Mouse (Mus musculus): ENCODE measurements at regions not wholly inside any gene's neighbourhood (a gene's known extent, or its start where the extent isn't known, plus 50 kb on each side); places are given as distances from the start of the nearest gene placed in this dataset.

DNA sequence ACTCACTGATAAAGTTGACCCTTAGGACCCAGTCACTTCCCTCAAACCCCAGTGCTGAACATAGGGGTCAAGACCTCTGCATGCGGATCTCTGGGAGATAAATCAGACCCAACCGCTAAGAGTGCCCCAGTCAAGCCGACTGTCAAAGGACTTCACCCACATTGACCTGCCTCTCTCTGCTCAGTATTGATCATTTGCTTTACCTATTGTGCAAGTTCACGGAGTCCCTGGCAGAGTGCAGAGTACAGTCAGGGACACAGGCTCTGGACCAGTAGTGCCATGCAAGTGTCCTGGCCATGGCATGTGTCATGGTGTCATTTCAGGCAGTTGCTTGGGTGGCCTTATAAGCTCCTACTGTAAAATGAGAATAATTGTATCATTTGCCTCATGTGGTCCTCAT is 169.9 kb downstream of the Dyrk2 start:
- DNase-seq (ENCODE audit: low read depth in 1 of 2, low spot score in 2 of 2): no peak

- DNase-seq (ENCODE audit: low read depth in 1 of 2, low spot score in 2 of 2): no peak
These were observed 164.0 kb downstream of the Dyrk2 start for GRCm38 (mm10) chr10:118706020-118706419.

DNA sequence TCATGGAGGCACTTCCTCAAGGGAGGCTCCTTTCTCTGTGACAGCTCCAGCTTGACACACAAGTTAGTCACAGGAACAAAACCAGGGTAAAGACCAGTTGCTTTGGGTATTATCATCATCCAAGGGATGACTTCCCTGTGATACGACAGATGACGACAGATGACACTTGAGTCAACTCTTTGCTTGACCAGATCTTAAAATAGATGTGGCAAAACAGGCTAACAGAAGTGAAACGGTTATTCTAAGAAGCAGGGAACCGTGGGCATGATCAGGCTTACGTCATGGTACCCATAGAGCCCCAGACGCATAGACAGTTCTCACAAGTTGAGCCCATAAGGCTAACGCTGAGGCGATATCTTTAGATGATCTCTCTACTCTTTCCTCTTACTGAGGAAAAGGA is 160.3 kb downstream of the Dyrk2 start:
- DNase-seq (ENCODE audit: low read depth in 1 of 2, low spot score in 2 of 2): peak in 1 of 2 experiments; percentile 13

- DNase-seq (ENCODE audit: low read depth in 1 of 2, low spot score in 2 of 2): no peak
These were observed 158.5 kb downstream of the Dyrk2 start for GRCm38 (mm10) chr10:118711529-118711928.

GRCm38 (mm10) chr10:118711951-118712350 is 158.1 kb downstream of the Dyrk2 start:
- no peak for DNase-seq (ENCODE audit: low read depth in 1 of 2, low spot score in 2 of 2)

DNA sequence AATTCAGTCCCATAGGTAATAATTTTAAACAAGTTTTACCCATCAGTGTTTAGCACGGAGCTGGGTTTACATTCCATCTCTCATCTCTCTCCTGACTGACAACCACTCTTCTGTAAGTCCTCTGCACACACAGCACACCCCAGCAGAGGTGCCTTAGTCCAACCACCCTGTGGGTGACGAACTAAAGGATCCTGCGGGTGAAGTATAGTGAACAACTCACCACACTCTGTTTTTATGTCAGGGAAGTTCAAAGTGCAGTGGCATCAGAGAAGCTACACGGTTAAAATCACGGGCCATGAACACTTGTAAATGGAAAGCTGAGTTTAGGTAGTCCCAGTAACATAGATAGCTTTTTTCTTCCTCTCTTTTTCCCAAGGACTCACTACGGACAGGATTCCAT is 157.1 kb downstream of the Dyrk2 start:
- DNase-seq (ENCODE audit: low read depth in 1 of 2, low spot score in 2 of 2): no peak

DNA sequence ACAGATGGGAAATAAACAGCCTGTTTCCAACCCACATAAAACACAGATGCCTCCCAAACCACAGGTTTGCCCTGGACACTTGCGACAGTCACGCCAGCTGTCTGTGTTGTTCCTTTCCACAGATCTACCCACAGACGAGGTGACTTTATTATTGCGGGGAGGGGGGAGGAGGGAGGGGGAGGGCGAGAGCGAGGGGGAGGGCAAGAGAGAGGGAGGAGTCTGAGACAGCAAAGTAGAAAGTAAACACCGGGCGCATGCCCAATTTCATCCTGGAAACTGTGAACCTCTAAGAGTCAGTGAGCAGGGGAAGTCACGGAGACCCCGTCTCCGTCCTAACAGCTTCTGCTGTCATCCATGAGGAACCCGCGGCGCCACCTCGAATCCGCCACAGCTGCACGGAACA is 155.8 kb downstream of the Dyrk2 start:
- DNase-seq (ENCODE audit: low read depth in 1 of 2, low spot score in 2 of 2): no peak

GRCm38 (mm10) chr10:118714595-118714994 is 155.4 kb downstream of the Dyrk2 start:
- no peak for DNase-seq (ENCODE audit: low read depth in 1 of 2, low spot score in 2 of 2)

GRCm38 (mm10) chr10:118720630-118721029 is 149.4 kb downstream of the Dyrk2 start:
- no peak for DNase-seq (ENCODE audit: low read depth in 1 of 2, low spot score in 2 of 2)

DNA sequence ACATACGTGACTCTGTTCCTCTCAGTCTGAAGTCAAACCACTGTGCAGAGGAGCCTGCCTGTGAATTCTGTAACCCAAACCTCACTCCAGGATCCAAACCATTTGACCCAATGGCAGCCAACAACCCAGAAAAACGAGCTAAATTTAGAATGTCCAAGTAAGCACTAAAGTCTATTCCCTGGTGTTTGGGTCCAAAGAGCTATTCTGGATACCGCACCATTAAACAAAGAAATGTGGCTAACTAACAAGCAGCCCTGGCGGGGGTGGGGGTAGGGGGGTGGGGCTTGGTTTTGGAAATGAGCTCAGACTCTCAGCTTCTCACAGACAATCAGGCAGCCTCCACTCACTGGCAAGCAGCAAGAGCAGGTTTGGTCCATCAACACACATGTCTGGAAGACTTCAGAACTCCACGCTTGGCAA is 147.9 kb downstream of the Dyrk2 start:
- DNase-seq (ENCODE audit: low read depth in 1 of 2, low spot score in 2 of 2): no peak

GRCm38 (mm10) chr10:118722671-118723070 is 147.3 kb downstream of the Dyrk2 start:
- DNase-seq (ENCODE audit: low read depth in 1 of 2, low spot score in 2 of 2): no peak

DNA sequence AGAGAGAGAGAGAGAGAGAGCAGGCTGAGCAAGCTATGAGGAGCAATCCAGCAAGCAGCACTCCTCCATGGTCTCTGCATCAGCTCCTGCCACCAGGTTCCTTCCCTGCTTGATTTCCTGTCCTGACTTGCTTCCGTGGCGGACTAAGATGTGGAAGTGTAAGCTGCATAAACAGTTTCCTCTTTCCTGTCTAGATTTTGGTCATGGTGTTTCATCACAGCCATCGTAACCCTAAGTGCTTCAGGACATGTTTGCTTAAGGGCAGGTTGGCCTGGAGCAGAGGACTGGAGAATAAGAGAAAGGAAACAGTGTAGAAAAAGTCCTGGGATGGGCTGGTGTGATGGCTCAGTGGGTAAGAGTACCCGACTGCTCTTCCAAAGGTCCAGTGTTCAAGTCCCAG is 133.9 kb downstream of the Dyrk2 start:
- no peak for DNase-seq (ENCODE audit: low read depth in 1 of 2, low spot score in 2 of 2)

GRCm38 (mm10) chr10:118737064-118737463 is 132.9 kb downstream of the Dyrk2 start:
- no peak for DNase-seq (ENCODE audit: low read depth in 1 of 2, low spot score in 2 of 2)

- DNase-seq (ENCODE audit: low read depth in 1 of 2, low spot score in 2 of 2): no peak
These were observed 130.0 kb downstream of the Dyrk2 start for GRCm38 (mm10) chr10:118739849-118740481.

DNA sequence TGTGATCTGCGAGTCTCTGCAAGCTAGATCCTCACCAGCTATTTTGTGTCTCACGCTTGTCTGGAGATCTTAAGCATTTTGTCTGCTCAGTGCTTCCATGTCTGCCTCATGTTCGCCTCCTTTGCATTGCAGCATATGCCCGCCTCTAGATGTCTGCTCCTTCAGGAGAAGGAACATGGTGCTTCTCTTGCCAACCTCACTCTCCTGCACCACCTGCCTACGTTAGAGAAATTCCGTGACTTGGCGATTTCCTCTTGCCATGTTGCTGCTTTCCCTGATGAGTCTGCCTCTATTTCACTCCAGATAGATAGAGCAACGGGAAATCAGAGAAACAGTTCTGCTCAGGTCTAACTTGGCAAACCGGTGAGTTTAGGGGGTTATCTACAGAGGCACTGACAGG is 126.2 kb downstream of the Dyrk2 start:
- no peak for DNase-seq (ENCODE audit: low read depth in 1 of 2, low spot score in 2 of 2)

DNA sequence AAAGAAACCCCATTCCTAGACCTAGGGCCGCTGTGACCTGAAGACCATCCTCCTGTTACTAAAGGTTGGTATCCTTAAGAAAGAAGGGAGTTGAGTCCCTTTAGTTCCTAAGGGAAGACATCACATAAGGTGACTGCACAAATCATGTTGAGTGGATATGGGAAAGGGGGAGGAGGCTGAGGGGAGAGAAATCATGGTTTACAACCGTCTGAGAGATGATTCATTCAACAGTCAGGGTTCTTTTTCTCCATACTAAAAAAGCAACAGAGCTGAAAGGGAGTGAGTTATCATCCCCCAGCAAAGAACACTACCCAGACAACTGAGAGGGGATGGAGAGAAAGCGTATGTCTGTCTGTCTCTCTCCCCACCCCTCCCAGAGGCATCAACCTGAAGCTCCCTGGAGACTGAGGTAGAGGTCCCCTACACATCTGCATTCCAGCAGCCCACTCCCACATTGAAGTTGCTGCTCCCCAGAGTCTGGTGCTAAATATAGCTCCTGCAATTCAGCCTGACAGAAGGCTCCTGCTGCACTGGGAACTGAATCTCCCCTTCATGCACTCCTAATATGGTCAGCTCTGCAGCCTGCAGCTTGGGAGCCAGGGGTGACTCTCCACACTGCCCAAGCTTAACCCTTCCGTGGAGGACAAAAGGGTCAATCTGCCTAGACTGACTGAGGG is 123.2 kb downstream of the Dyrk2 start:
- no peak for DNase-seq (ENCODE audit: low read depth in 1 of 2, low spot score in 2 of 2)

DNA sequence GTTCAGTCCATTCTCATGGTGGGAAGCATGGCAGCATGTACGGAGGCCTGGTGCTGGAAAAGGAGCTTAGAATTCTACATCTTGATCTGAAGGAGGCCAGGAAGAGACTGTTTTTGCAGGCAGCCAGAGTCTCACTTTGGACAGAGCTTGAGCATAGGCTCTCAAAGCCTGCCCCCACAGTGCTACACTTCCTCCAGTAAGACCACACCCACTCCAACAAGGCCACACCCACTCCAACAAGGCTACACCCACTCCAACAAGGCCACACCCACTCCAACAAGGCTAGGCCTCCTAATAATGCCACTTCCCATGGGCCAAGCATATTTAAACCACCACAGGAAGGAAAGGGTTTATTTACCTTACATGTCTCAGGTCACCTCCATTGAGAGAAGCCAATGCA is 121.0 kb downstream of the Dyrk2 start:
- no peak for DNase-seq (ENCODE audit: low read depth in 1 of 2, low spot score in 2 of 2)

- DNase-seq (ENCODE audit: low read depth in 1 of 2, low spot score in 2 of 2): no peak
These were observed 120.3 kb downstream of the Dyrk2 start for GRCm38 (mm10) chr10:118749756-118750155.

- DNase-seq (ENCODE audit: low read depth in 1 of 2, low spot score in 2 of 2): no peak
These were observed 118.9 kb downstream of the Dyrk2 start for GRCm38 (mm10) chr10:118751110-118751509.

GRCm38 (mm10) chr10:118753061-118753775 is 116.8 kb downstream of the Dyrk2 start:
- no peak for DNase-seq (ENCODE audit: low read depth in 1 of 2, low spot score in 2 of 2)

DNA sequence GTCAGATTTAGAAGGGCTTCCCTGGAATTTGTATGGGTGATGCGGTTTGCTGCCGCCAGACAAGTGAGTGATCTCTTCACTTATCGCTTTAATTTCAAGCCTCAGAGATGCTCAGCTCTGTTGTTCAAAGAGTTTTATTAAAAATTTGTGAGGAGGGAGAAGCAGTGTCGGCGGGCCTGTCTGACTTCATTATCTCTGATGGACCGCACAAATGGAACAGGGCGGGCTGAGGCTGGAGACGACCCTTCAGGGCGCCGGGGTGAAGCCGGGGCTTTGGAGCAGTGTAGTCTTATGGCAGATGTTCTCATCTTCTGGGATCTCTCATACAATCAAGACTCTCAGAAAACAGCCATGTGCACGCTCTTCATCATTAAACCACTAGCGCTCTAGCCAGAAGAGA is 115.2 kb downstream of the Dyrk2 start:
- DNase-seq (ENCODE audit: low read depth in 1 of 2, low spot score in 2 of 2): no peak

DNA sequence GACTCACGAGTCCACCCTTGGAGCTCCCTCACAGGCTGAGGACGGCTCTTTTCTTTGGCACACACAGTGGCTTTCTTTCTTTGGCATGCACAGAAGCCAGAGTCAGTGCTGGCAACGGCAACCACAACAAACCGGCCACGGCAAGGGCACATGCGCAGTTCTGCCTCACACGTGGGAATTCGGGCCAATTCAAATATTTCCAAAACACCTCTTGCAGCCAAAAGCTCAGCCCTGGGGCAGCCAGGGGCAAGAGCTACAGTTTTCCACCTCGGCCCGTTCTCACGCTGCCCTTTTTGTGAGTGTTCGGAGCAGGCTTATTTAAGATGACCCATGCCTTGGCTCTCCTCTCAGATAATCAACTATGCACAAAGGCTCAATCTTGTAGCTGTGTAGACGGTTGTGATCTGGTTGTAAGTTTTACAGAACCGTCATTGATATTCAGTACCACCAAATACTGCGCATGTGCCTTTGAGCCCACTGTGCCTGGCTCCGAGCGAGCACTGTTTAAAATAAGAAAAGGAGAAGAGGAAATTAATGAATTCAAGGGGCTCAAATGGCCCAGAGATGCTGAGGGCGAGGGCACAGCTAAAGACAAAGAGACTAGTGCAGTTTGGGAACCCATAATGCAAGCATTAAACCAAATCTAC is 111.1 kb downstream of the Dyrk2 start:
- no peak for DNase-seq (ENCODE audit: low read depth in 1 of 2, low spot score in 2 of 2)
